ENCODE assay signal across 8 mouse cellular contexts in genomic region chr10:111506101-111506925, GRCm38 (mm10). TPM values are rescaled to one million over a fixed set of nuclear protein-coding genes. Genes with fewer than 3 reads are reported as not detected.
DNase-seq lines count a peak whose midpoint lies in the region; ATAC-seq lines count a peak whose summit lies in the region.

TSS of gene Phlda1 (plus strand) at chr10:111506286.

- DNase-seq in adrenal gland, adult (ENCODE audit: inconsistent age in 2 of 2, low spot score in 1 of 2), result peak; percentile 98 to 100
- DNase-seq in embryo, embryonic 10.5 days (ENCODE audit: low spot score), result peak; percentile 92
- DNase-seq in gastrocnemius, postnatal 25 days, result peak; percentile 96
- DNase-seq in intestine, embryonic 14.5 days (ENCODE audit: low spot score), result peak; percentile 95
- peak; percentile 87 to 94 for DNase-seq in left cerebral cortex, postnatal 14 days (ENCODE audit: low spot score in 2 of 2)
- DNase-seq in mesoderm, embryonic 11.5 days (ENCODE audit: low read depth, low spot score), result peak; percentile 92
- peak; percentile 88 to 89 for DNase-seq in right cerebral cortex, postnatal 36 days (ENCODE audit: low spot score in 2 of 2)
- peak; percentile 97 for DNase-seq in yolk sac, embryonic 10.5 days (ENCODE audit: low spot score)

- no peaks in the 10 kb centered on the region for H3K9me3 ChIP-seq in intestine, embryonic 14.5 days (ENCODE audit: control insufficient read depth, low read length)

- peak within 1 kb of the TSS; percentile 95 for H3K27ac ChIP-seq in intestine, embryonic 14.5 days (ENCODE audit: low read depth)

- under 1% methylated on average over 64 of the region's 94 CpGs for WGBS in intestine, embryonic 14.5 days

- H3K4me2 ChIP-seq in intestine, embryonic 14.5 days (ENCODE audit: low read length), result peak within 1 kb of the TSS; percentile 73

- H3K4me1 ChIP-seq in intestine, embryonic 14.5 days (replicated peaks; ENCODE audit: control insufficient read depth, insufficient read depth, low read length), result peaks cover 29% of the 10 kb centered on the region; the same call in 1 of the 2 replicates

- H3K36me3 ChIP-seq in intestine, embryonic 14.5 days (ENCODE audit: control insufficient read depth, insufficient read depth, low read length), result peaks cover 6% of the 10 kb centered on the region; the same call in 1 of the 2 replicates

- H3K9ac ChIP-seq in intestine, embryonic 14.5 days (ENCODE audit: low read length), result peak within 1 kb of the TSS; percentile 87

- H3K27me3 ChIP-seq in intestine, embryonic 14.5 days (replicated peaks; ENCODE audit: control insufficient read depth, insufficient read depth, low read length), result no peaks in the 10 kb centered on the region

- peak within 1 kb of the TSS; percentile 72 for H3K4me3 ChIP-seq in intestine, embryonic 14.5 days (ENCODE audit: low read depth, low read length)

- intact Hi-C loops in left cerebral cortex, postnatal 14 days (cut with DNase I), result loop anchor here (2.0 to 10.0 kb wide), 3 partner anchors 61 to 418 kb away; no protein-coding TSS in a partner anchor

- peak; percentile 91 for ATAC-seq in intestine, embryonic 14.5 days (replicated peaks; ENCODE audit: low FRiP score, low TSS enrichment, low read depth)

RNA-seq across cellular contexts. Expression of gene Phlda1, which starts in this region (rescaled TPM):
- total RNA-seq in gastrocnemius, postnatal 25 days (2021), result 1 to 10 TPM; 3.4 to 3.7 TPM
- 42.4 and 46.0 TPM in 2 replicates for polyA plus RNA-seq in intestine, embryonic 14.5 days (2014; fragmentation: Nextera tagmentation; extraction: Ambion mirVana)
- total RNA-seq in left cerebral cortex, postnatal 14 days (2021), result 10 to 100 TPM; 31.6 to 32.5 TPM

Comparison
In these comparisons a context has a peak if more than half of its experiments do, and no peak if none do; other contexts are left out.
1. Peak in every context shown above with its lines: DNase-seq, ATAC-seq, H3K4me3 ChIP-seq and H3K27ac ChIP-seq.
2. RNA of gene Phlda1 (total RNA-seq): 31.6 to 32.5 TPM in left cerebral cortex, postnatal 14 days; 3.4 to 3.7 TPM in gastrocnemius, postnatal 25 days; every median in the first group is over 4 times any median in the second.